Mouse (Mus musculus) left cerebral cortex, adult 11 months (tissue): ENCODE measurements at regions not wholly inside any gene's neighbourhood (a gene's known extent, or its start where the extent isn't known, plus 50 kb on each side); places are given as distances from the start of the nearest gene placed in this dataset.
A peak's percentile ranks its signal among the peaks of the same experiment; 100 is the strongest.

ENCODE experiments used
- DNase-seq: peaks from one replicate; pipeline ENCODE4 v3.0.0; 2022; ENCODE audit warnings: low spot score

- no peak for DNase-seq
These were observed 93.9 kb upstream of the Arntl start for GRCm38 (mm10) chr7:113113266-113113893.

GRCm38 (mm10) chr7:113117599-113117998 is 89.7 kb upstream of the Arntl start:
- no peak for DNase-seq

GRCm38 (mm10) chr7:113121911-113122319 is 85.3 kb upstream of the Arntl start:
- DNase-seq = no peak

- no peak for DNase-seq
These were observed 81.3 kb upstream of the Arntl start for GRCm38 (mm10) chr7:113126010-113126409.

GRCm38 (mm10) chr7:113130552-113130951 is 76.7 kb upstream of the Arntl start:
- no peak for DNase-seq

- peak; percentile 76 for DNase-seq
These were observed 75.2 kb upstream of the Arntl start for GRCm38 (mm10) chr7:113131945-113132538.

- DNase-seq = no peak
These were observed 73.4 kb upstream of the Arntl start for GRCm38 (mm10) chr7:113133891-113134290.

GRCm38 (mm10) chr7:113140011-113140438 is 67.2 kb upstream of the Arntl start:
- peak; percentile 53 for DNase-seq

GRCm38 (mm10) chr7:113141846-113142683 is 65.2 kb upstream of the Arntl start:
- DNase-seq = peak; percentile 47

- DNase-seq = peak; percentile 59
These were observed 63.7 kb upstream of the Arntl start for GRCm38 (mm10) chr7:113143552-113143951.

- DNase-seq = no peak
These were observed 62.2 kb upstream of the Arntl start for GRCm38 (mm10) chr7:113145046-113145445.

- no peak for DNase-seq
These were observed 61.2 kb upstream of the Arntl start for GRCm38 (mm10) chr7:113146108-113146507.

GRCm38 (mm10) chr7:113146526-113146925 is 60.7 kb upstream of the Arntl start:
- no peak for DNase-seq

- DNase-seq = no peak
These were observed 59.6 kb upstream of the Arntl start for GRCm38 (mm10) chr7:113147391-113148332.

GRCm38 (mm10) chr7:113148700-113149099 is 58.6 kb upstream of the Arntl start:
- DNase-seq = no peak

GRCm38 (mm10) chr7:113149966-113150470 is 57.2 kb upstream of the Arntl start:
- DNase-seq = no peak

GRCm38 (mm10) chr7:113150789-113151188 is 56.5 kb upstream of the Arntl start:
- DNase-seq = no peak

- DNase-seq = no peak
These were observed 55.8 kb upstream of the Arntl start for GRCm38 (mm10) chr7:113151499-113151898.

- no peak for DNase-seq
These were observed 53.9 kb upstream of the Arntl start for GRCm38 (mm10) chr7:113153386-113153785.

GRCm38 (mm10) chr7:113154066-113154465 is 53.2 kb upstream of the Arntl start:
- DNase-seq = no peak

- DNase-seq = no peak
These were observed 50.9 kb upstream of the Arntl start for GRCm38 (mm10) chr7:113156366-113156765.
